Mouse (Mus musculus) thymus, adult 2 months (tissue): ENCODE measurements around the gene Atp1a4. TPM values are rescaled to one million over a fixed set of nuclear protein-coding genes. Genes with fewer than 3 reads are reported as not detected.

ENCODE experiments used
- DNase-seq: peaks from one replicate; pipeline ENCODE4 v3.0.0; 2021
- H3K27ac ChIP-seq: fragments of 200-500 bp; 2 replicates; pipeline ENCODE4 v1.5.1; 2012; ENCODE audit warnings: low read length, control low read depth; ENCODE audit not compliant: control insufficient read depth, insufficient read depth
- H3K27me3 ChIP-seq: fragments of 200-500 bp; 2 replicates; pipeline ENCODE4 v1.6.1; 2012; ENCODE audit warnings: mild to moderate bottlenecking, low read length, moderate library complexity, mixed read lengths; ENCODE audit not compliant: control insufficient read depth, insufficient read depth
- H3K36me3 ChIP-seq: fragments of 200-500 bp; 2 replicates; pipeline ENCODE4 v1.6.1; 2012; ENCODE audit warnings: mild to moderate bottlenecking, low read length, moderate library complexity; ENCODE audit not compliant: control insufficient read depth, insufficient read depth
- H3K4me1 ChIP-seq: fragments of 200-500 bp; replicated peaks from 2 replicates; pipeline ENCODE4 v1.6.1; 2012; ENCODE audit warnings: low read length; ENCODE audit not compliant: control insufficient read depth, insufficient read depth
- H3K4me3 ChIP-seq: fragments of 200-500 bp; 2 replicates; pipeline ENCODE4 v1.5.1; 2012; ENCODE audit warnings: mild to moderate bottlenecking, low read length, control low read depth, moderate library complexity; ENCODE audit not compliant: control insufficient read depth, insufficient read depth
- CTCF ChIP-seq: fragments of 200-500 bp; IDR thresholded peaks from 2 replicates; pipeline ENCODE4 v1.5.1; 2012; ENCODE audit warnings: mild to moderate bottlenecking, control low read depth, low read length, moderate library complexity, borderline replicate concordance; ENCODE audit not compliant: control insufficient read depth, poor library complexity, insufficient read depth; ENCODE audit errors: extremely low read depth
- POLR2A ChIP-seq: fragments of 200-500 bp; IDR thresholded peaks from 2 replicates; pipeline ENCODE4 v1.6.1; 2012; ENCODE audit warnings: mild to moderate bottlenecking, low read length, control low read depth, moderate library complexity; ENCODE audit not compliant: control insufficient read depth, poor library complexity, insufficient read depth; ENCODE audit errors: extremely low read depth
- WGBS: fragments of 180-500 bp; shearing (Covaris S2); methylation state at CpG from one replicate; pipeline ENCODE4 v1.1.7; 2018; 5-methylcytosine and 5-hydroxymethylcytosine counted together
- polyA plus RNA-seq: library from polyadenylated mRNA; depleted of rRNA; stranded (reverse); fragments of >200 nt; gene quantifications from 2 replicates; pipeline ENCODE4 v1.2.3, GENCODE M21; 2012

The Atp1a4 gene
- polyA plus RNA-seq, 1 experiment: 0.07 TPM

DNA sequence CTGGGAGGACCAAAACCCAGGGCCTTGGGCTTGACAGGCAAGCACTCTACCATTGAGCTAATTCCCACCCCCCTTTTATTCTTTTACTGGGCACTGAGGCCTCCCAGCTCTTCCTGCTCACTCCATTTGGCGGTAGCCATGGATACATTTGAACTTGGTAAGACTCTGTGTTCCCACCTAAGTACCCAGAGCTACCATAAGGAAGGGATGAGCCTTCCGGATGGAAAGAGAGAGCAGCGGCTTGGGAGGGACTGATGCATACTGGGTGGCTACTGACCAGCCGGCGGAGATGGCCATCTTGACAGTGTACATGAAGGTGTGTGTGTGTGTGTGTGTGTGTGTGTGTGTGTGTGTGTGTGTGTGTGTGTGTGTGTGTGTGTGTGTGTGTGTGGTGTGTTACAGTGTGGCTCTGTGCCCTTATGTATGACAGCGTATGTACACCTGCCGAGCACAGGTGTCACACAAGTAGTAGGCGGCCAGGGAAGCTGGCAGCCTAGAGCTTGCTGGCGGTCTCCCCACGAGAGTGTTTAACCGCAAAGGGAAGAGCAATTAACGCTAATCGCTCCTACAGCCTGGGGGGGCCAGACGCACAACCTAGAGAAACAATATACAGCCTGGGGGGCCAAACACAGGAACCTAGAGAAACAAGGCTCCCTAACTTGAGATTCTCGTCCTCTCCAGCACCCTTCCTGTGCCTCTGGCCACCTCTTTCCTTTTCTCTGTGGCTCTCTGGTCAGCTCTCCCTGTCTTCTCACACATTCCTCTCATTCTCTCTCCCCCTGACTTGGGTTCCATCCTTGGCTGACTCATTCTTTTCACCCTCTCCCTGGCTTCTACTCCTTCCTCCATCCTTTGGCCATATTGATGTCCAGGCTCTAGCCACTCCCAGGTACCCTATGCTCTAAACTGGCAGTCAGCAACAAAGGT is 53.1 kb downstream of the Atp1a4 start:
- Histone ChIP-seq H3K4me3 (no peak overlapping the region), H3K27me3 (no peaks in the 10 kb centered on the region), H3K4me1 (peaks cover 12% of the 10 kb centered on the region), H3K27ac (no peak overlapping the region), H3K36me3 (no peaks in the 10 kb centered on the region)
- WGBS: 78% methylated on average over 15 of the region's 15 CpGs
- no peak for DNase-seq
- TF ChIP-seq CTCF: no peak
- TF ChIP-seq POLR2A: no peak

- TF ChIP-seq POLR2A (no peak), CTCF (no peak)
- WGBS: 83% methylated on average over 9 of the region's 9 CpGs
- H3K27ac ChIP-seq: no peak overlapping the region
- 0 out of 2 replicates have a peak, but pooled peaks cover 5% of the 10 kb centered on the region for H3K36me3 ChIP-seq
- no peaks in the 10 kb centered on the region for H3K27me3 ChIP-seq
- no peak overlapping the region for H3K4me3 ChIP-seq
- H3K4me1 ChIP-seq: peaks cover 12% of the 10 kb centered on the region
- DNase-seq: no peak
These were observed 54.0 kb downstream of the Atp1a4 start for GRCm38 (mm10) chr1:172204033-172204813.

DNA sequence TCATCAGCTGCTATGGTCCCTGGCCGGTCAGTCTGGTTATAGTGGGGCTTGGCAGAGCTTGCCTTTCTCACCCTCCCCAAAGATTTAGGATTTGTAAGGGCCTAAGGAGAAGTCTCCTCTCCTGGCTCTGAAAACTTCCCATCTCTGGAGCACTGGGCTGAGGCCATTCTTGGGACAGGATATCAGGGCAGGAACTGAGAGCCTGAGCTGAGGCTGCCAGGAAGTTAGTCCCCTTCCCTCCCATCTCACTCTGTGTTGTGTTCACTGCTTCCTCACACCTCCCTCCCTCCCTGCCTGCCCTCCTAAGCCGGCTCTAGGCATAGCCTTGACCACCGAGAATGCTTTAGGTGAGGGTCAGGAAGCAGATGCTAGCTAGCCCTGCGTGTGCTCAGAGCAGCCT is 54.6 kb downstream of the Atp1a4 start:
- H3K4me3 ChIP-seq: no peak overlapping the region
- TF ChIP-seq POLR2A (no peak), CTCF (no peak)
- peaks cover 12% of the 10 kb centered on the region for H3K4me1 ChIP-seq
- H3K36me3 ChIP-seq: peaks cover 5% of the 10 kb centered on the region; the same call in 1 of the 2 replicates
- WGBS: 38% methylated on average over 4 of the region's 4 CpGs
- no peak for DNase-seq
- H3K27me3 ChIP-seq: no peaks in the 10 kb centered on the region
- H3K27ac ChIP-seq: no peak overlapping the region

DNA sequence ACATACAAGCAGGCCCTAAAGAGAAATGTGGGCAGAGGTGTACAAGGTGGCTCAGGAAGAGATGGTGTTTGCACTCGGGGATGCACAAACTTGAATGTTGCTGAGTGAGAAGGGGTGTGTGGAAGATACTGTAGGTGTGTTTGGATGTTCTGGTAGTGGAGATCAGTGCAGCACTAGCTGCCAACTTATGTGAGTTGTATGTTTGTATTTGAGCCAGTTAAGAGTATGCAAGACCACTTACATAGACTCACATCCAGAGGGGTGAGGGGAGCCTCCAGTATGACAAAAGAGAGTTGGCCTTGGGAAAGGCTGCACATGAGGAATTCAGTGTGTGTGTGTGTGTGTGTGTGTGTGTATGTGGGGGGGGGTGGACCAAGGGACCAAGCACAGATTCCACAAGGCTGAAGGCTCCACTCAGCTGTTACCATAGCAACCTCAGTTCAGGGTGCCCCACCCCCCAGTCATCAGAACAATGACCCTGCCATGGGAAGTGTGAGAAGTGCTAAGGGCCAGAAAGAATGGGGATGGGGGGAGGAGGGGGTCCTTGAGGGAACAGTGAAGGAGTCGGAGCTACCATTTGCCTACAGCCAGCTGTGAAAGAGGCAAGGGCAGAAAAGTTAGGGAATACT is 55.2 kb downstream of the Atp1a4 start:
- peaks cover 10% of the 10 kb centered on the region; the same call in 1 of the 2 replicates for H3K36me3 ChIP-seq
- WGBS: 92% methylated on average over 2 of the region's 2 CpGs
- TF ChIP-seq POLR2A: no peak
- no peak for TF ChIP-seq CTCF
- H3K4me1 ChIP-seq: peaks cover 12% of the 10 kb centered on the region
- no peak overlapping the region for H3K4me3 ChIP-seq
- H3K27ac ChIP-seq: no peak overlapping the region
- H3K27me3 ChIP-seq: no peaks in the 10 kb centered on the region
- no peak for DNase-seq

GRCm38 (mm10) chr1:172201967-172202880 is 56.0 kb downstream of the Atp1a4 start:
- TF ChIP-seq CTCF (no peak), POLR2A (no peak)
- H3K4me3 ChIP-seq: no peak overlapping the region
- H3K4me1 ChIP-seq: peaks cover 12% of the 10 kb centered on the region
- H3K27me3 ChIP-seq: no peaks in the 10 kb centered on the region
- WGBS: 91% methylated on average over 14 of the region's 14 CpGs
- no peak for DNase-seq
- peaks cover 12% of the 10 kb centered on the region; the same call in 1 of the 2 replicates for H3K36me3 ChIP-seq
- H3K27ac ChIP-seq: no peak overlapping the region
